Mouse (Mus musculus) intestine, embryonic 14.5 days (tissue): ENCODE data around the gene Tead2. TPM values are rescaled to one million over a fixed set of nuclear protein-coding genes. Genes with fewer than 3 reads are reported as not detected.
"Not testable (repeated sequence)": the region's sequence is repeated elsewhere in the genome, so short reads cannot be mapped to it uniquely, and the experiment has no call there.

ENCODE experiments used
- ATAC-seq: fragments of 200-750 bp; cut with Nextera tagmentation; replicated peaks from 2 replicates; pipeline ENCODE4 v1.8.0; 2017; ENCODE audit warnings: low read depth, moderate number of reproducible peaks, moderate TSS enrichment, moderate library complexity; ENCODE audit not compliant: low FRiP score, low TSS enrichment
- DNase-seq: peaks from one replicate; pipeline ENCODE4 v3.0.0-alpha.2; 2018; ENCODE audit warnings: low spot score
- H3K27ac ChIP-seq: fragments of 300-500 bp; sonication (generic); 2 replicates; pipeline ENCODE4 v1.5.1; 2014; ENCODE audit warnings: low read depth, mild to moderate bottlenecking, control low read depth
- H3K27me3 ChIP-seq: fragments of 300-500 bp; sonication (generic); replicated peaks from 2 replicates; pipeline ENCODE4 v1.6.1; 2014; ENCODE audit warnings: low read length, control low read depth; ENCODE audit not compliant: control insufficient read depth, insufficient read depth
- H3K36me3 ChIP-seq: fragments of 300-500 bp; sonication (generic); 2 replicates; pipeline ENCODE4 v1.6.1; 2014; ENCODE audit warnings: low read length, control low read depth; ENCODE audit not compliant: control insufficient read depth, insufficient read depth
- H3K4me1 ChIP-seq: fragments of 300-500 bp; sonication (generic); replicated peaks from 2 replicates; pipeline ENCODE4 v1.6.1; 2014; ENCODE audit warnings: low read length, control low read depth, mixed read lengths; ENCODE audit not compliant: control insufficient read depth, insufficient read depth
- H3K4me2 ChIP-seq: fragments of 300-500 bp; sonication (generic); 2 replicates; pipeline ENCODE4 v1.6.1; 2014; ENCODE audit warnings: low read length
- H3K4me3 ChIP-seq: fragments of 300-500 bp; sonication (generic); 2 replicates; pipeline ENCODE4 v1.5.1; 2014; ENCODE audit warnings: low read depth, low read length, control low read depth, mixed read lengths
- H3K9ac ChIP-seq: fragments of 300-500 bp; sonication (generic); 2 replicates; pipeline ENCODE4 v1.6.1; 2014; ENCODE audit warnings: mild to moderate bottlenecking, low read length
- H3K9me3 ChIP-seq: fragments of 300-500 bp; sonication (generic); 2 replicates; pipeline ENCODE4 v1.6.1; 2016; ENCODE audit warnings: low read length, control low read depth; ENCODE audit not compliant: control insufficient read depth
- WGBS: fragments of 180-500 bp; shearing (Covaris S2); extraction: QIAGEN DNeasy Blood & Tissue Kit; methylation state at CpG from one replicate; pipeline ENCODE4 v1.1.7; 2014; 5-methylcytosine and 5-hydroxymethylcytosine counted together
- polyA plus RNA-seq: library from polyadenylated mRNA; unstranded; fragments of >200 nt; fragmentation: Nextera tagmentation; extraction: Ambion mirVana; gene quantifications from 2 replicates; pipeline ENCODE4 v1.2.1, GENCODE M21; 2014

The Tead2 gene
- polyA plus RNA-seq, 1 experiment from 2014 or later: 129 TPM

DNA sequence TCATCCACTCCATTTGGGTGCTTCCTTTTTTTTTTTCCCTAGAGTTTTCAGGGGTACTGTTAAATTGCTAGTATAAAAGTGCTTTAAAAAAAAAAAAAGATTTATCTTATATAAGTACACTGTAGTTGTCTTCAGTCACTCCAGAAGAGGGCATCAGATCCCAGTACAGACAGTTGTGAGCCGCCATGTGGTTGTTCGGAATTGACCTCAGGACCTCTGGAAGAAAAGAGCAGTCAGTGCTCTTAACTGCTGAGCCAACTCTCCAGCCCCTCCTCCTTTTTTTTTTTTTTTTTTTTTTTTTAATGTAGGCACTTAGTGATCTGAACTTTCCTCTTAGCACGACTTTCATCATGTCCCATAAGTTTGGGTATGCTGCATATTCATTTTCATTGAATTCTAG lies 32.1 kb downstream of the Tead2 start:
- Histone ChIP-seq H3K9me3 (no peaks in the 10 kb centered on the region), H3K36me3 (no peaks in the 10 kb centered on the region), H3K4me1 (no peaks in the 10 kb centered on the region), H3K4me2 (no peak overlapping the region), H3K9ac (no peak overlapping the region), H3K27me3 (no peaks in the 10 kb centered on the region), H3K27ac (no peak overlapping the region), H3K4me3 (no peak overlapping the region)
- DNase-seq (no peak), ATAC-seq (no peak)
- WGBS: 35% methylated on average over 3 of the region's 3 CpGs

DNA sequence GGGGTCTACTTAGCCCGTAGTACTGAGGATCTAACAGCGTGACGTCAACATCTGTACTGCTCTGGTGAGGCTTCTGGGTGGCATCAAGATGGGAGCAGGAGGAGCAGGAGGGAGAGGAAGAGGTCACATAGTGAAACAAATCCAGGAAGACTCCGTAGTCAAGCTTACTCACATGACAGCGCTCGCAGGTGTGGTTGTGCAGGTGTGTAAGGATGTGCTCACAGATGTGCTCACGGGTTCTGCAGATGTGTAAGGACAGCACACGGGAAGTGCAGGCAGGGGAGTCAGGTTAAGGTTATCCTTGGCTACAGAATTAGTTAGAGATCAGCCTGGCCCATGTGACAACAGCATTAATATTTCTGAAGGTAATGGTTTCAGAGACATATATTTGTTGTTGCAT lies 38.3 kb downstream of the Tead2 start:
- H3K4me2 ChIP-seq: no peak overlapping the region
- no peak overlapping the region for H3K4me3 ChIP-seq
- ATAC-seq (no peak), DNase-seq (no peak)
- no peak overlapping the region for H3K9ac ChIP-seq
- WGBS: 76% methylated on average over 8 of the region's 8 CpGs
- no peak overlapping the region for H3K27ac ChIP-seq
- no peaks in the 10 kb centered on the region for H3K36me3 ChIP-seq
- no peaks in the 10 kb centered on the region for H3K4me1 ChIP-seq
- no peaks in the 10 kb centered on the region for H3K9me3 ChIP-seq
- H3K27me3 ChIP-seq: no peaks in the 10 kb centered on the region

GRCm38 (mm10) chr7:45255822-45256221 lies 40.3 kb downstream of the Tead2 start:
- not testable (repeated sequence) for DNase-seq, H3K4me1 ChIP-seq, H3K4me2 ChIP-seq, H3K27ac ChIP-seq, ATAC-seq, H3K36me3 ChIP-seq, H3K4me3 ChIP-seq, H3K27me3 ChIP-seq, H3K9ac ChIP-seq, H3K9me3 ChIP-seq
- WGBS: 73% methylated on average over 5 of the region's 7 CpGs

DNA sequence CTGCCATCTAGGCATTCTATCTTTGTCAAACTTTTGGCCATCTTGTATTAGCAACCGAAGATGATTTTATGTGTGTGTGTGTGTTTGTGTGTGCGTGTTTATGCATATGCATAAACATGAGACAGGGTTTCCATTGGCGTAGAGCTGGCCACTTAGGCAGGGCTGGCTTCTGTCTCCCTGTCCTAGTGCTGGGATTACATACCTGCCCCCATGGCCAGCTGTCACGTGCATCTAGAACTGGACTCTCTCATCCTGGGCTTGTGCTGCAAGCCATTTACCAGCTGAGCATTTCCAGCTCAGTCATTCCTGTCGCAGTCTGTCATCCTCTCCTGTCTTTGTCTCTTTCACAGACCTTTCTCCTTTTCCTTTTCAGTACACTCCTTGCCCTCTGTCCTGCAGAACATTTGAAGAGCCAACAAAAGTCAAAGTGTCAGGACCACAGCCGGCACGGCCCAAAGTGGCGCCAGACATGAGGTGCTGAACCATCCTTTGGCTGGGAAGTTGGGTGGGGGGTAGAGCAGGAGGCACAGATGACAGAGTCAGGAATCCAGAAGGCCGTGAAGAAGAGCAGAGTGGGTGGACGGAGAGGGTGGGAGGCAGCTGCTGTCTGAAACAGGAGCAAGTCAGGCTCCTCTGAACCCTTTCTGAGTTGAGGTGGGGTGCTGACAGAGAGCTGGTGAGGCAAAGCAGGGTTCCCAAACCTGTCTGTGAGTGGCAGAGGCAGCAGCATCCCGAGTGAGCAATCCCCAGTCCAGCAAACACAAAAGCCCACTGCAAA lies 41.7 kb downstream of the Tead2 start:
- H3K9ac ChIP-seq: no peak overlapping the region
- ATAC-seq: no peak
- DNase-seq: no peak
- WGBS: 42% methylated on average over 11 of the region's 11 CpGs
- no peaks in the 10 kb centered on the region for H3K36me3 ChIP-seq
- no peak overlapping the region for H3K4me2 ChIP-seq
- no peak overlapping the region; the same call in 1 of the 2 replicates for H3K27ac ChIP-seq
- H3K4me1 ChIP-seq: peaks cover 6% of the 10 kb centered on the region
- no peaks in the 10 kb centered on the region for H3K9me3 ChIP-seq
- no peaks in the 10 kb centered on the region for H3K27me3 ChIP-seq
- H3K4me3 ChIP-seq: no peak overlapping the region

DNA sequence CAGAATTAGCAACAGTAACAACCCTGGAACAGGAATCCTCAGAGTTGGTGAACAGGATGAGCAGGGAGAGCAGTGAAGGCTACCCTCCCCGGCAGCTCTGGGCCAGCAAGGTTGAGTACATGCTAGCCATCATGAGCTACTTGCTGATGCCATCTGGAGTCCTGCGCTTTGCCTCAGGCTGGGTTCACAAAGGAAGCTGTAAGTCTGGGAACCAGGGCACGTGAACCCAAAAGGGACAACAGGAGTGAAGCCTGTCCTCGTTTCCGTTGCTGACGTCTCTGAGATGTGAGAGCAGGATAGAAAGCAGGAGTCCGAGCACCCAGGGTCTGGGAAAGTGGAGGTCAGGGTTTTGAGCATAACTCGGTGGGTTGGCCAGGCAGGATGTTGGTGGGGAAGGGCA lies 43.7 kb downstream of the Tead2 start:
- no peak overlapping the region for H3K27ac ChIP-seq
- DNase-seq: no peak
- ATAC-seq: no peak
- no peak overlapping the region for H3K4me3 ChIP-seq
- no peak overlapping the region for H3K9ac ChIP-seq
- no peaks in the 10 kb centered on the region for H3K27me3 ChIP-seq
- H3K4me1 ChIP-seq: peaks cover 9% of the 10 kb centered on the region
- H3K36me3 ChIP-seq: no peaks in the 10 kb centered on the region
- WGBS: 82% methylated on average over 8 of the region's 8 CpGs
- no peaks in the 10 kb centered on the region for H3K9me3 ChIP-seq
- H3K4me2 ChIP-seq: no peak overlapping the region

DNA sequence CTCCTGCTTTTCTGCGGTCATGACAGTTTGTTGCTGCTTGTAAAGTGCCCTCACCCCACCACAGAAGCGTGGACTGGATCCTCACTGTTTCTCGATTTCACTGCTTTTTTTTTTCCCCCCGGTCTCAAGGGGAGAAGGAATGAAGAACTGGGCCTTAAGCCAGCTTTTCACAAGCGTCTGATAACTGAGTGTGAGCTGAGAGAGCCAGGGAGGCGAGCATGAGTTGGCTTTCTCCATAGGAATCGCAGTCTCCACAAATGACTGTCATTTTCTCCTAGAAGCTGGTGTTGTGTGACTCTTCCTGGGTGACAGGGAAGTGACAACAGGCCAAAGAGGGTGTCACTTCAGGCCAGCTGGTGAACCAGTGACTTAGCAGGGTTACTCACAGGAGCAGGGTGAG lies 46.7 kb downstream of the Tead2 start:
- no peaks in the 10 kb centered on the region for H3K9me3 ChIP-seq
- H3K27me3 ChIP-seq: no peaks in the 10 kb centered on the region
- no peaks in the 10 kb centered on the region for H3K36me3 ChIP-seq
- H3K4me3 ChIP-seq: no peak overlapping the region
- DNase-seq (no peak), ATAC-seq (no peak)
- WGBS: 42% methylated on average over 7 of the region's 7 CpGs
- H3K9ac ChIP-seq: no peak overlapping the region
- peaks cover 9% of the 10 kb centered on the region for H3K4me1 ChIP-seq
- no peak overlapping the region for H3K4me2 ChIP-seq
- H3K27ac ChIP-seq: no peak overlapping the region

- H3K9me3 ChIP-seq: no peaks in the 10 kb centered on the region
- WGBS: 65% methylated on average over 7 of the region's 7 CpGs
- no peak overlapping the region for H3K4me2 ChIP-seq
- H3K4me3 ChIP-seq: no peak overlapping the region
- ATAC-seq: no peak
- peaks cover 9% of the 10 kb centered on the region for H3K4me1 ChIP-seq
- DNase-seq: no peak
- H3K36me3 ChIP-seq: no peaks in the 10 kb centered on the region
- no peak overlapping the region for H3K27ac ChIP-seq
- H3K9ac ChIP-seq: no peak overlapping the region
- no peaks in the 10 kb centered on the region for H3K27me3 ChIP-seq
Observed at GRCm38 (mm10) chr7:45263006-45263607, 47.6 kb downstream of the Tead2 start.

GRCm38 (mm10) chr7:45264348-45264747 lies 48.8 kb downstream of the Tead2 start:
- 70% methylated on average over 3 of the region's 3 CpGs for WGBS
- no peaks in the 10 kb centered on the region for H3K27me3 ChIP-seq
- DNase-seq (no peak), ATAC-seq (no peak)
- peaks cover 9% of the 10 kb centered on the region for H3K4me1 ChIP-seq
- no peaks in the 10 kb centered on the region for H3K9me3 ChIP-seq
- H3K27ac ChIP-seq: no peak overlapping the region
- no peak overlapping the region for H3K9ac ChIP-seq
- no peaks in the 10 kb centered on the region for H3K36me3 ChIP-seq
- no peak overlapping the region for H3K4me2 ChIP-seq
- H3K4me3 ChIP-seq: no peak overlapping the region

DNA sequence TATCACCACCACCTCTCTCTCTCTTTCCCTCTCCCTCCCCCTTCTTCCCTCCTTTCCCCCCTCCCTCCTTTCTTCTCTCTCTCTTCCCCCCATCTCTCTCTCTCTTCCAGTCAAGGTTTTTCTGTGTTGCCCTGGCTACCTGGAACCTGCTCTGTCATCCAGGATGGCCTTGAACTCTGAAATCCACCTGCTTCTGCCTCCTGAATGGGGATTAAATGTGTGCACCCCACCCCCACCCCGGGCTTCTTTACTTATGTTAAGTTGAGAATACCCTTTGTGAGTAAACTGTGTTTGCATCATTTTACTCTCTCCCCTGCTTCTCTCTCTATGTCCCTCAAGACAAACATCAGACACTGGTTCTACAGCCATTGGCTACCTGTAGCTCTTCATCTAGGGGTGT lies 50.0 kb downstream of the Tead2 start:
- Histone ChIP-seq H3K4me3 (no peak overlapping the region), H3K9me3 (no peaks in the 10 kb centered on the region), H3K4me2 (no peak overlapping the region), H3K36me3 (no peaks in the 10 kb centered on the region), H3K4me1 (peaks cover 9% of the 10 kb centered on the region), H3K9ac (no peak overlapping the region), H3K27me3 (no peaks in the 10 kb centered on the region), H3K27ac (no peak overlapping the region)
- ATAC-seq (no peak), DNase-seq (no peak)
- WGBS: 66% methylated on average over 1 of the region's 1 CpGs
